Mouse (Mus musculus) heart, embryonic 10.5 days (tissue): ENCODE measurements at regions not wholly inside any gene's neighbourhood (a gene's known extent, or its start where the extent isn't known, plus 50 kb on each side); places are given as distances from the start of the nearest gene placed in this dataset.

ENCODE experiments used
- DNase-seq: peaks from one replicate; pipeline ENCODE4 v3.0.0-alpha.2; 2017; ENCODE audit warnings: low spot score
- H3K27ac ChIP-seq: fragments of 300-500 bp; sonication (generic); 2 replicates; pipeline ENCODE4 v1.5.1; 2016; ENCODE audit warnings: mild to moderate bottlenecking
- H3K27me3 ChIP-seq: fragments of 300-500 bp; sonication (generic); 2 replicates; pipeline ENCODE4 v1.6.1; 2016; ENCODE audit warnings: mild to moderate bottlenecking; ENCODE audit not compliant: poor library complexity, insufficient read depth, severe bottlenecking
- H3K36me3 ChIP-seq: fragments of 300-500 bp; sonication (generic); 2 replicates; pipeline ENCODE4 v1.6.1; 2016; ENCODE audit warnings: mild to moderate bottlenecking, moderate library complexity
- H3K4me1 ChIP-seq: fragments of 300-500 bp; sonication (generic); 2 replicates; pipeline ENCODE4 v1.6.1; 2016; ENCODE audit warnings: mild to moderate bottlenecking
- H3K4me3 ChIP-seq: fragments of 300-500 bp; sonication (generic); 2 replicates; pipeline ENCODE4 v1.5.1; 2016; ENCODE audit warnings: mild to moderate bottlenecking, moderate library complexity
- H3K9me3 ChIP-seq: fragments of 300-500 bp; sonication (generic); 2 replicates; pipeline ENCODE4 v1.6.1; 2016; ENCODE audit warnings: mild to moderate bottlenecking, moderate library complexity
- WGBS: fragments of 180-500 bp; shearing (Covaris S2); methylation state at CpG from one replicate; pipeline ENCODE4 v1.1.7; 2016; 5-methylcytosine and 5-hydroxymethylcytosine counted together

DNA sequence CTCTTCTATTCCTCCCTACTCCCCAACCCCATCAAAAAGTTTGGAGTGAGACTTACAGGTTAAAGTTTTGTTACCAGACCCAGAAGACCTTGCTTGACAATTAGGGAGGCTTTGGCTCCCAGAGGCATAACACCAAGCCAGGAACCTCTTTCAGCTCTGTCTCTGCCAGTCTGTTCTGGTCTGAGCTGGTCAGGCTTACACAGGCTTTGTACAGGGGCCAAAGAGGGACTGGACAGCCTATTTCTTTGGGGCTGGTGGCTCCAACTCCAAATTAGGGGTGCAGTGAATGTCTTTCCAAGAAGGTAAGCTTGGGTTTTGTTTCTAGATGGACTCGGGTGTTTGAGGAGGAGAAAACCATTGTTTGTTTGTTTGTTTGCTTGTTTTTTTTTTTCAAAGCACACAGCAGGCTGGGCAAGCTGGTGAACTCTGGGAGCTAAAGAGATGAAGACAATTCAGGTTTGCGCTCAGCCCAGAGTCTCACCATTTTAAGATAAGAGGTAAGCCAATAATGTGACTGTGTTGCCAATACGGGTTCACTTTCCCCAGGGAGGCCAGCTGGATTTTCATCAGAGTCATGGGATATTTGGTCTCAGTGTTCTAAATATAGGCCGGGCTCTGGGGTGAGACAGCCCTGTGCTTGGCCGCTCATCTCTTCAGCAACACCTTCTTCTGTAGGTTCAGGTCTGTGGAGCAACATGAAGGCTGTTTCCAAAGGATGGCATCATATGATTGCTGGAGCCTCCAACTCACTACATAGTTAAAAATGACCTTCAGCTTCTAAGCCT is 62.2 kb upstream of the Igfbp5 start:
- Histone ChIP-seq H3K36me3 (no peaks in the 10 kb centered on the region), H3K4me3 (no peak overlapping the region), H3K27ac (peak overlapping the region; percentile 81), H3K9me3 (no peaks in the 10 kb centered on the region), H3K4me1 (peaks cover 9% of the 10 kb centered on the region; the same call in 1 of the 2 replicates), H3K27me3 (no peaks in the 10 kb centered on the region)
- 45% methylated on average over 5 of the region's 5 CpGs for WGBS
- peak; percentile 71 for DNase-seq

GRCm38 (mm10) chr1:72936231-72936630 is 61.5 kb upstream of the Igfbp5 start:
- Histone ChIP-seq H3K9me3 (no peaks in the 10 kb centered on the region), H3K27ac (peak overlapping the region; percentile 81; the same call in 1 of the 2 replicates), H3K36me3 (no peaks in the 10 kb centered on the region), H3K4me3 (no peak overlapping the region), H3K27me3 (no peaks in the 10 kb centered on the region), H3K4me1 (peaks cover 9% of the 10 kb centered on the region; the same call in 1 of the 2 replicates)
- DNase-seq = peak; percentile 52
- 27% methylated on average over 5 of the region's 5 CpGs for WGBS

- no peak overlapping the region for H3K4me3 ChIP-seq
- H3K9me3 ChIP-seq = no peaks in the 10 kb centered on the region
- H3K36me3 ChIP-seq = no peaks in the 10 kb centered on the region
- no peak overlapping the region for H3K27ac ChIP-seq
- H3K27me3 ChIP-seq = no peaks in the 10 kb centered on the region
- WGBS = 45% methylated on average over 4 of the region's 4 CpGs
- H3K4me1 ChIP-seq = peaks cover 9% of the 10 kb centered on the region; the same call in 1 of the 2 replicates
- peak; percentile 73 for DNase-seq
These were observed 60.4 kb upstream of the Igfbp5 start for GRCm38 (mm10) chr1:72935084-72935483.

- H3K9me3 ChIP-seq = no peaks in the 10 kb centered on the region
- H3K4me1 ChIP-seq = 0 out of 2 replicates have a peak, but pooled peaks cover 6% of the 10 kb centered on the region
- H3K36me3 ChIP-seq = no peaks in the 10 kb centered on the region
- H3K27ac ChIP-seq = no peak overlapping the region
- no peak overlapping the region for H3K4me3 ChIP-seq
- H3K27me3 ChIP-seq = no peaks in the 10 kb centered on the region
- no peak for DNase-seq
- 82% methylated on average over 4 of the region's 4 CpGs for WGBS
These were observed 55.1 kb upstream of the Igfbp5 start for GRCm38 (mm10) chr1:72929774-72930173.
